Comparison of ENCODE assay signal across 11 mouse cellular contexts in genomic region chr11:118906131-118906823, GRCm38 (mm10). TPM values are rescaled to one million over a fixed set of nuclear protein-coding genes. Genes with fewer than 3 reads are reported as not detected.
A peak's percentile ranks its signal among the peaks of the same experiment; 100 is the strongest.
DNase-seq lines count a peak whose midpoint lies in the region; ATAC-seq and TF ChIP-seq lines count a peak whose summit lies in the region.
"Had no signal": no experiment of that assay in that cellular context is flagged by ENCODE, and none has a peak within 500 bp of the region (broad histone marks: within the 10 kb centered on the region; RNA-seq: fewer than 3 reads in every experiment).

No protein-coding gene starts in this region.

- peak overlapping the region; percentile 7; the same call in 1 of the 2 replicates for H3K4me3 ChIP-seq in forebrain, embryonic 11.5 days (ENCODE audit: low read depth, low read length)
- no peak overlapping the region for H3K4me3 ChIP-seq in lung, adult 2 months (replicated peaks; ENCODE audit: extremely low read depth, low read depth, low read length)
- H3K4me3 ChIP-seq: lung, embryonic 15.5 days had no signal

- no peaks in the 10 kb centered on the region for H3K9me3 ChIP-seq in forebrain, embryonic 11.5 days (ENCODE audit: control insufficient read depth, low read length)
- H3K9me3 ChIP-seq: embryonic facial prominence, embryonic 13.5 days; lung, embryonic 15.5 days had no signal

- peak overlapping the region; percentile 99; the same call in 1 of the 2 replicates for H3K4me2 ChIP-seq in forebrain, embryonic 11.5 days (ENCODE audit: low read depth, low read length, severe bottlenecking)
- H3K4me2 ChIP-seq: lung, embryonic 15.5 days had no signal

- no peak for ATAC-seq in forebrain, embryonic 11.5 days (replicated peaks; ENCODE audit: low FRiP score)

- TF ChIP-seq CTCF in lung, adult 2 months (IDR thresholded peaks at IDR 0.05; ENCODE audit: insufficient read depth, low read length) = no peak

- no peak overlapping the region for H3K27ac ChIP-seq in forebrain, embryonic 11.5 days (ENCODE audit: low read depth, low read length)
- H3K27ac ChIP-seq: embryonic facial prominence, embryonic 13.5 days; lung, embryonic 15.5 days had no signal

- no peak for TF ChIP-seq POLR2A in lung, adult 2 months (IDR thresholded peaks at IDR 0.05; ENCODE audit: borderline replicate concordance, extremely low read depth, low read depth, low read length)

- peaks cover 38% of the 10 kb centered on the region for H3K27me3 ChIP-seq in forebrain, embryonic 11.5 days (ENCODE audit: control insufficient read depth, insufficient read depth, low read length)

- WGBS in forebrain, embryonic 11.5 days = 27% methylated on average over 12 of the region's 12 CpGs
- WGBS in lung, adult 2 months = 18% methylated on average over 12 of the region's 12 CpGs

- H3K36me3 ChIP-seq in forebrain, embryonic 11.5 days (ENCODE audit: control insufficient read depth, insufficient read depth, low read length) = no peaks in the 10 kb centered on the region
- H3K36me3 ChIP-seq: embryonic facial prominence, embryonic 13.5 days; lung, embryonic 15.5 days had no signal

- peak; percentile 48 for DNase-seq in cerebellum, adult 11 months
- DNase-seq in cerebellum, postnatal 4 days (ENCODE audit: low spot score in 2 of 2) = no peak
- peak; percentile 8 for DNase-seq in NIH3T3 (ENCODE audit: low read depth)
- no peak for DNase-seq in forebrain, embryonic 11.5 days (ENCODE audit: low spot score)
- DNase-seq in mesoderm, embryonic 11.5 days (ENCODE audit: low read depth, low spot score) = peak; percentile 47
- no peak for DNase-seq in B cell, adult 2 months
- no peak for DNase-seq in lung, adult 2 months
- DNase-seq in gastrocnemius, postnatal 36 days = no peak
- DNase-seq: heart, adult 11 months had no signal

- no peak overlapping the region for H3K9ac ChIP-seq in forebrain, embryonic 11.5 days (ENCODE audit: low read length)
- H3K9ac ChIP-seq: embryonic facial prominence, embryonic 13.5 days; lung, embryonic 15.5 days had no signal

- intact Hi-C loops in gastrocnemius, postnatal 36 days (cut with DNase I) = no loop called here

- H3K4me1 ChIP-seq in forebrain, embryonic 11.5 days (replicated peaks; ENCODE audit: control insufficient read depth, insufficient read depth, low read length) = peaks cover 21% of the 10 kb centered on the region
- H3K4me1 ChIP-seq in lung, adult 2 months (ENCODE audit: control insufficient read depth, insufficient read depth, low read length) = no peaks in the 10 kb centered on the region

RNA-seq across cellular contexts. Expression of gene Rbfox3, which starts 5.1 kb away (rescaled TPM):
- 6.9 and 8.8 TPM in 2 replicates for polyA plus RNA-seq in forebrain, embryonic 11.5 days (2014; fragmentation: Nextera tagmentation; extraction: Ambion mirVana)
- 1.3 and 1.9 TPM in 2 replicates for polyA plus RNA-seq in lung, adult 2 months (2012; rRNA removed)
- total RNA-seq in gastrocnemius, postnatal 36 days (2021) = under 1 TPM in 1 of 2 experiments, not detected in 1; 0.37 TPM

Comparison
In these comparisons a context has a peak if more than half of its experiments do, and no peak if none do; other contexts are left out.
1. DNase-seq: peak in cerebellum, adult 11 months (single experiment), NIH3T3 (single experiment) and mesoderm, embryonic 11.5 days (single experiment); none in cerebellum, postnatal 4 days (0 of 2), forebrain, embryonic 11.5 days (single experiment), B cell, adult 2 months (0 of 2), lung, adult 2 months (single experiment) and gastrocnemius, postnatal 36 days (0 of 2).